In the genomic region with DNA sequence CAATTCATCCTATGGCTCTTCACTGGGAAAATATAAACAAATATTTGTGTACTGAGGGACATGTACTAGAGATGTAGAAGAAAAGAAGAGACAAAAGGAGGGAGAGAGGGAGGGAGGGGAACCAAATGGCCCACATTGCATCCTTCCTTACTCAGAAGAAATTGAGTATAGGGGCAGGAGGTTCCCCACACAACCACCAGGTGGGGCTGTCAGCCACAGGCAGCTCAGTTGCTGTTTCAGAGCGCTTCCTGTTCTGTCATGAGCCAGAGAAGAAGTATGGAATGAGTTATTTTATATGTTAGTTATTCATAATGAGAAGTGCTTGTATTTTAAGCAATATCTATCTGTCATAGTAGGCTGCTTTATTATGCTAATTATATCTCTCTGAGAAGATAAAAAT, we compare ENCODE assay signal across 8 mouse cellular contexts.
A peak's percentile ranks its signal among the peaks of the same experiment; 100 is the strongest.
DNase-seq lines count a peak whose midpoint lies in the region; ATAC-seq and TF ChIP-seq lines count a peak whose summit lies in the region.
"Had no signal": no experiment of that assay in that cellular context is flagged by ENCODE, and none has a peak within 500 bp of the region (broad histone marks: within the 10 kb centered on the region; RNA-seq: fewer than 3 reads in every experiment).

No protein-coding gene starts in this region.

- H3K4me2 ChIP-seq in kidney, embryonic 15.5 days, result no peak overlapping the region
- H3K4me2 ChIP-seq in forebrain, embryonic 11.5 days (ENCODE audit: low read depth, low read length, severe bottlenecking), result no peak overlapping the region
- H3K4me2 ChIP-seq: limb, embryonic 15.5 days had no signal

- no peak overlapping the region for H3K4me3 ChIP-seq in kidney, embryonic 15.5 days (replicated peaks)
- H3K4me3 ChIP-seq in bone marrow macrophage, adult 2 months (ENCODE audit: insufficient read depth, low read length), result no peak overlapping the region
- no peak overlapping the region for H3K4me3 ChIP-seq in small intestine, adult 2 months (ENCODE audit: low read depth, low read length)
- H3K4me3 ChIP-seq in forebrain, embryonic 11.5 days (ENCODE audit: low read depth, low read length), result no peak overlapping the region
- H3K4me3 ChIP-seq: limb, embryonic 15.5 days had no signal

- H3K27ac ChIP-seq in kidney, embryonic 15.5 days, result no peak overlapping the region
- no peak overlapping the region for H3K27ac ChIP-seq in bone marrow macrophage, adult 2 months (ENCODE audit: insufficient read depth, low read depth, low read length)
- H3K27ac ChIP-seq in small intestine, adult 2 months (ENCODE audit: insufficient read depth, low read depth, low read length), result no peak overlapping the region
- H3K27ac ChIP-seq in forebrain, embryonic 11.5 days (ENCODE audit: low read depth, low read length), result no peak overlapping the region
- H3K27ac ChIP-seq: limb, embryonic 15.5 days had no signal

- WGBS in kidney, embryonic 15.5 days, result 85% methylated on average over 1 of the region's 1 CpGs
- WGBS in small intestine, adult 2 months, result 96% methylated on average over 1 of the region's 1 CpGs
- WGBS in forebrain, embryonic 11.5 days, result 100% methylated on average over 1 of the region's 1 CpGs

- TF ChIP-seq CTCF in bone marrow macrophage, adult 2 months (IDR thresholded peaks at IDR 0.05; ENCODE audit: low read depth, low read length), result peak; percentile 58
- peak; percentile 74; the same call in 1 of the 2 replicates for TF ChIP-seq CTCF in small intestine, adult 2 months (IDR thresholded peaks at IDR 0.05; ENCODE audit: extremely low read depth, insufficient read length, insufficient replicate concordance, low read depth, low read length)

- no peak for ATAC-seq in kidney, embryonic 15.5 days (replicated peaks; ENCODE audit: low FRiP score)
- no peak for ATAC-seq in forebrain, embryonic 11.5 days (replicated peaks; ENCODE audit: low FRiP score)

- TF ChIP-seq POLR2A in bone marrow macrophage, adult 2 months (IDR thresholded peaks at IDR 0.05; ENCODE audit: borderline replicate concordance, low read depth, low read length), result no peak
- TF ChIP-seq POLR2A in small intestine, adult 2 months (IDR thresholded peaks at IDR 0.05; ENCODE audit: low read depth, low read length), result no peak

- peak; percentile 54 to 56 for DNase-seq in kidney, postnatal 4 days
- peak; percentile 49 for DNase-seq in ES-CJ7 (ENCODE audit: low read depth, low spot score)
- no peak for DNase-seq in frontal cortex, adult 2 months (ENCODE audit: extremely low spot score in 1 of 2, low spot score in 1 of 2)
- DNase-seq in forebrain, embryonic 11.5 days (ENCODE audit: low spot score), result no peak

- H3K4me1 ChIP-seq in kidney, embryonic 15.5 days, result 0 out of 2 replicates have a peak, but pooled peaks cover 10% of the 10 kb centered on the region
- no peaks in the 10 kb centered on the region for H3K4me1 ChIP-seq in bone marrow macrophage, adult 2 months (ENCODE audit: control insufficient read depth, insufficient read depth, low read length)
- peaks cover 2% of the 10 kb centered on the region; the same call in 1 of the 2 replicates for H3K4me1 ChIP-seq in small intestine, adult 2 months (ENCODE audit: control insufficient read depth, insufficient read depth, insufficient read length, low read length)
- no peaks in the 10 kb centered on the region for H3K4me1 ChIP-seq in forebrain, embryonic 11.5 days (replicated peaks; ENCODE audit: control insufficient read depth, insufficient read depth, low read length)

- H3K9me3 ChIP-seq in kidney, embryonic 15.5 days (replicated peaks), result no peaks in the 10 kb centered on the region
- no peaks in the 10 kb centered on the region for H3K9me3 ChIP-seq in forebrain, embryonic 11.5 days (ENCODE audit: control insufficient read depth, low read length)
- H3K9me3 ChIP-seq: limb, embryonic 15.5 days had no signal

- no peaks in the 10 kb centered on the region for H3K27me3 ChIP-seq in kidney, embryonic 15.5 days
- no peaks in the 10 kb centered on the region for H3K27me3 ChIP-seq in small intestine, adult 2 months (ENCODE audit: control insufficient read depth, insufficient read depth, low read length)
- no peaks in the 10 kb centered on the region for H3K27me3 ChIP-seq in forebrain, embryonic 11.5 days (ENCODE audit: control insufficient read depth, insufficient read depth, low read length)
- H3K27me3 ChIP-seq: limb, embryonic 15.5 days had no signal

- no peak overlapping the region for H3K9ac ChIP-seq in kidney, embryonic 15.5 days
- H3K9ac ChIP-seq in forebrain, embryonic 11.5 days (ENCODE audit: low read length), result no peak overlapping the region
- H3K9ac ChIP-seq: limb, embryonic 15.5 days had no signal

- no peaks in the 10 kb centered on the region for H3K36me3 ChIP-seq in kidney, embryonic 15.5 days
- H3K36me3 ChIP-seq in small intestine, adult 2 months (ENCODE audit: control insufficient read depth, insufficient read depth, low read length), result no peaks in the 10 kb centered on the region
- H3K36me3 ChIP-seq in forebrain, embryonic 11.5 days (ENCODE audit: control insufficient read depth, insufficient read depth, low read length), result no peaks in the 10 kb centered on the region
- H3K36me3 ChIP-seq: limb, embryonic 15.5 days had no signal

Comparison
In these comparisons a context has a peak if more than half of its experiments do, and no peak if none do; other contexts are left out.
1. DNase-seq: peak in kidney, postnatal 4 days (2 of 2) and ES-CJ7 (single experiment); none in frontal cortex, adult 2 months (0 of 2) and forebrain, embryonic 11.5 days (single experiment).